Mouse (Mus musculus): ENCODE measurements at regions not wholly inside any gene's neighbourhood (a gene's known extent, or its start where the extent isn't known, plus 50 kb on each side); places are given as distances from the start of the nearest gene placed in this dataset.

- DNase-seq (ENCODE audit: low spot score in 2 of 2) = no peak
These were observed 145.0 kb downstream of the Spata18 start for GRCm38 (mm10) chr5:73796201-73796600.

- no peak for DNase-seq (ENCODE audit: low spot score in 2 of 2)
These were observed 146.8 kb downstream of the Spata18 start for GRCm38 (mm10) chr5:73797980-73798379.

- DNase-seq (ENCODE audit: low spot score in 2 of 2) = no peak
These were observed 152.3 kb downstream of the Spata18 start for GRCm38 (mm10) chr5:73803431-73803830.

- DNase-seq (ENCODE audit: low spot score in 2 of 2) = no peak
These were observed 153.5 kb downstream of the Spata18 start for GRCm38 (mm10) chr5:73804556-73805230.

- no peak for DNase-seq (ENCODE audit: low spot score in 2 of 2)
These were observed 159.5 kb downstream of the Spata18 start for GRCm38 (mm10) chr5:73810660-73811059.

- DNase-seq (ENCODE audit: low spot score in 2 of 2) = no peak
These were observed 159.9 kb downstream of the Spata18 start for GRCm38 (mm10) chr5:73811094-73811521.

GRCm38 (mm10) chr5:73815752-73816151, 164.6 kb downstream of the Spata18 start:
- no peak for DNase-seq (ENCODE audit: low spot score in 2 of 2)

- DNase-seq (ENCODE audit: low spot score in 2 of 2) = no peak
These were observed 166.0 kb downstream of the Spata18 start for GRCm38 (mm10) chr5:73817180-73817579.

- no peak for DNase-seq (ENCODE audit: low spot score in 2 of 2)
These were observed 170.9 kb downstream of the Spata18 start for GRCm38 (mm10) chr5:73821956-73822545.

GRCm38 (mm10) chr5:73823421-73823820, 172.2 kb downstream of the Spata18 start:
- DNase-seq (ENCODE audit: low spot score in 2 of 2) = no peak

GRCm38 (mm10) chr5:73826941-73827340, 175.8 kb downstream of the Spata18 start:
- no peak for DNase-seq (ENCODE audit: low spot score in 2 of 2)

- DNase-seq (ENCODE audit: low spot score in 2 of 2) = no peak
These were observed 182.5 kb downstream of the Spata18 start for GRCm38 (mm10) chr5:73833721-73834120.

- DNase-seq (ENCODE audit: low spot score in 2 of 2) = no peak
These were observed 192.6 kb downstream of the Spata18 start for GRCm38 (mm10) chr5:73843776-73844175.

GRCm38 (mm10) chr5:73846096-73846782, 195.1 kb downstream of the Spata18 start:
- no peak for DNase-seq (ENCODE audit: low spot score in 2 of 2)

- DNase-seq (ENCODE audit: low spot score in 2 of 2) = no peak
These were observed 195.6 kb downstream of the Spata18 start for GRCm38 (mm10) chr5:73846783-73847151.

- no peak for DNase-seq (ENCODE audit: low spot score in 2 of 2)
These were observed 200.3 kb downstream of the Spata18 start for GRCm38 (mm10) chr5:73851501-73851900.

GRCm38 (mm10) chr5:73854025-73854773, 203.0 kb downstream of the Spata18 start:
- DNase-seq (ENCODE audit: low spot score in 2 of 2) = peak; percentile 43 to 64

- no peak for DNase-seq (ENCODE audit: low spot score in 2 of 2)
These were observed 203.7 kb downstream of the Spata18 start for GRCm38 (mm10) chr5:73854774-73855371.

GRCm38 (mm10) chr5:73859320-73859719, 208.1 kb downstream of the Spata18 start:
- no peak for DNase-seq (ENCODE audit: low spot score in 2 of 2)

- DNase-seq (ENCODE audit: low spot score in 2 of 2) = no peak
These were observed 204.0 kb downstream of the Usp46 start for GRCm38 (mm10) chr5:73864138-73864761.
